In genomic region chr4:154963190-154963836, GRCm38 (mm10) we compare ENCODE assay signal across 8 mouse cellular contexts. TPM values are rescaled to one million over a fixed set of nuclear protein-coding genes. Genes with fewer than 3 reads are reported as not detected.
DNase-seq lines count a peak whose midpoint lies in the region; ATAC-seq lines count a peak whose summit lies in the region.

No protein-coding gene starts in this region.

- DNase-seq in cerebellum, adult 9-11 months: peak; percentile 73
- no peak for DNase-seq in cerebellum, postnatal 36 days
- no peak for DNase-seq in lung, postnatal 4 days
- DNase-seq in spleen, postnatal 36 days (ENCODE audit: low spot score in 2 of 2): no peak
- no peak for DNase-seq in gastrocnemius, postnatal 10 days

- H3K27me3 ChIP-seq in lung, embryonic 15.5 days: peaks cover 53% of the 10 kb centered on the region
- H3K27me3 ChIP-seq in forebrain, embryonic 16.5 days (replicated peaks; ENCODE audit: control insufficient read depth, insufficient read depth, low read length): no peaks in the 10 kb centered on the region

- H3K79me2 ChIP-seq in macrophage (ENCODE audit: inconsistent target): peaks cover 39% of the 10 kb centered on the region

- WGBS in lung, embryonic 15.5 days: 33% methylated on average over 11 of the region's 11 CpGs
- 4% methylated on average over 11 of the region's 11 CpGs for WGBS in forebrain, embryonic 16.5 days
- 74% methylated on average over 11 of the region's 11 CpGs for WGBS in macrophage (ENCODE audit: missing documents)

- no peak overlapping the region for H3K9ac ChIP-seq in lung, embryonic 15.5 days
- peak overlapping the region; percentile 92 for H3K9ac ChIP-seq in forebrain, embryonic 16.5 days (replicated peaks; ENCODE audit: low read depth, low read length)

- H3K9me3 ChIP-seq in lung, embryonic 15.5 days: no peaks in the 10 kb centered on the region
- no peaks in the 10 kb centered on the region for H3K9me3 ChIP-seq in forebrain, embryonic 16.5 days (ENCODE audit: control insufficient read depth, low read length)

- no peak for ATAC-seq in lung, embryonic 15.5 days (ENCODE audit: borderline replicate concordance, extremely low read depth, low FRiP score, low TSS enrichment)
- no peak for ATAC-seq in forebrain, embryonic 16.5 days

- no peak overlapping the region for H3K27ac ChIP-seq in lung, embryonic 15.5 days
- peak overlapping the region; percentile 96 for H3K27ac ChIP-seq in forebrain, embryonic 16.5 days (ENCODE audit: low read length)
- no peak overlapping the region for H3K27ac ChIP-seq in macrophage

- H3K4me3 ChIP-seq in lung, embryonic 15.5 days: peak overlapping the region; percentile 77
- peak overlapping the region; percentile 84 for H3K4me3 ChIP-seq in forebrain, embryonic 16.5 days (replicated peaks; ENCODE audit: low read length)
- peak overlapping the region; percentile 35; the same call in 1 of the 2 replicates for H3K4me3 ChIP-seq in macrophage (ENCODE audit: inconsistent target)

- peaks cover 59% of the 10 kb centered on the region for H3K4me1 ChIP-seq in lung, embryonic 15.5 days
- H3K4me1 ChIP-seq in forebrain, embryonic 16.5 days (replicated peaks; ENCODE audit: control insufficient read depth, insufficient read depth, low read length): peaks cover 68% of the 10 kb centered on the region

- no peaks in the 10 kb centered on the region for H3K36me3 ChIP-seq in lung, embryonic 15.5 days
- no peaks in the 10 kb centered on the region for H3K36me3 ChIP-seq in forebrain, embryonic 16.5 days (ENCODE audit: control insufficient read depth, insufficient read depth)
- H3K36me3 ChIP-seq in macrophage (ENCODE audit: inconsistent target): no peaks in the 10 kb centered on the region

- peak overlapping the region; percentile 77 for H3K4me2 ChIP-seq in lung, embryonic 15.5 days
- H3K4me2 ChIP-seq in forebrain, embryonic 16.5 days (ENCODE audit: low read length): peak overlapping the region; percentile 89

RNA-seq across cellular contexts. Expression of gene Pank4, which starts 0.6 kb away (rescaled TPM):
- 48.0 and 51.0 TPM in 2 replicates for polyA plus RNA-seq in lung, embryonic 15.5 days (2015; fragmentation: Nextera tagmentation; extraction: Ambion mirVana)
- 47.1 and 47.3 TPM in 2 replicates for polyA plus RNA-seq in forebrain, embryonic 16.5 days (2015; fragmentation: Nextera tagmentation; extraction: Ambion mirVana)
- total RNA-seq in macrophage (2018; cell fraction: chromatin; rRNA removed): 100 to 1,000 TPM in 7 of 26 experiments, 10 to 100 TPM in 19; 46.4 to 126 (median 81.7) TPM
- total RNA-seq in macrophage (2018; cell fraction: cytosol; rRNA removed): 10 to 100 TPM in 9 of 26 experiments, 1 to 10 TPM in 17; 5.6 to 13.1 (median 9.3) TPM
- 10 to 100 TPM; 22.3 to 61.8 (median 36.4) TPM for total RNA-seq in macrophage (2018; cell fraction: nucleus; rRNA removed)
- 8.1 to 15.0 TPM (median 11.7 TPM) in 3 replicates for polyA plus RNA-seq in macrophage (2018)
- 10 to 100 TPM; 26.1 to 28.7 TPM for total RNA-seq in gastrocnemius, postnatal 10 days (2021)

RNA-seq across cellular contexts. Expression of gene Hes5, which starts 2.6 kb away (rescaled TPM):
- polyA plus RNA-seq in lung, embryonic 15.5 days (2015; fragmentation: Nextera tagmentation; extraction: Ambion mirVana): 0.29 and 0.69 TPM in 2 replicates
- polyA plus RNA-seq in forebrain, embryonic 16.5 days (2015; fragmentation: Nextera tagmentation; extraction: Ambion mirVana): 91.4 and 100 TPM in 2 replicates
- total RNA-seq in macrophage (2018; cell fraction: chromatin; rRNA removed): not detected
- total RNA-seq in macrophage (2018; cell fraction: cytosol; rRNA removed): not detected
- total RNA-seq in macrophage (2018; cell fraction: nucleus; rRNA removed): not detected
- not detected in 3 replicates for polyA plus RNA-seq in macrophage (2018)
- total RNA-seq in gastrocnemius, postnatal 10 days (2021): under 1 TPM in 1 of 2 experiments, not detected in 1; 0.36 TPM

RNA-seq across cellular contexts. Expression of gene Tnfrsf14, which starts 35.0 kb away (rescaled TPM):
- polyA plus RNA-seq in lung, embryonic 15.5 days (2015; fragmentation: Nextera tagmentation; extraction: Ambion mirVana): 1.3 and 1.9 TPM in 2 replicates
- polyA plus RNA-seq in forebrain, embryonic 16.5 days (2015; fragmentation: Nextera tagmentation; extraction: Ambion mirVana): 0.27 TPM in 1 of 2 replicates, not detected in the other
- 100 to 1,000 TPM in 21 of 26 experiments, 10 to 100 TPM in 5; 30.8 to 879 (median 175) TPM for total RNA-seq in macrophage (2018; cell fraction: chromatin; rRNA removed)
- 100 to 1,000 TPM in 18 of 26 experiments, 10 to 100 TPM in 8; 64.2 to 324 (median 140) TPM for total RNA-seq in macrophage (2018; cell fraction: cytosol; rRNA removed)
- total RNA-seq in macrophage (2018; cell fraction: nucleus; rRNA removed): 100 to 1,000 TPM in 19 of 26 experiments, 10 to 100 TPM in 7; 57.6 to 431 (median 211) TPM
- polyA plus RNA-seq in macrophage (2018): 28.2 to 116 TPM (median 64.4 TPM) in 3 replicates
- total RNA-seq in gastrocnemius, postnatal 10 days (2021): 1 to 10 TPM; 1.8 to 4.2 TPM

Comparison
In these comparisons a context has a peak if more than half of its experiments do, and no peak if none do; other contexts are left out.
1. RNA of gene Hes5, which starts 2.6 kb away (polyA plus RNA-seq): 91.4 to 100 TPM in forebrain, embryonic 16.5 days; 0.29 to 0.69 TPM in lung, embryonic 15.5 days and not detected in macrophage; every median in the first group is over 10 times any median in the second.
2. Peak in every context shown above with its lines, with median percentiles within 50 percentile points of each other: H3K4me3 ChIP-seq.